In genomic region chr14:122424441-122424840, GRCm38 (mm10) we compare ENCODE assay signal across 33 mouse cellular contexts. TPM values are rescaled to one million over a fixed set of nuclear protein-coding genes. Genes with fewer than 3 reads are reported as not detected.
A peak's percentile ranks its signal among the peaks of the same experiment; 100 is the strongest.
DNase-seq lines count a peak whose midpoint lies in the region; ATAC-seq and TF ChIP-seq lines count a peak whose summit lies in the region.
"Had no signal": no experiment of that assay in that cellular context is flagged by ENCODE, and none has a peak within 500 bp of the region (broad histone marks: within the 10 kb centered on the region; RNA-seq: fewer than 3 reads in every experiment).

No protein-coding gene starts in this region.

- H3K27me3 ChIP-seq in hindbrain, postnatal 0 days (ENCODE audit: insufficient read depth, low read length) = no peaks in the 10 kb centered on the region
- H3K27me3 ChIP-seq in hindbrain, embryonic 11.5 days (ENCODE audit: control insufficient read depth, insufficient read depth, low read length) = no peaks in the 10 kb centered on the region
- H3K27me3 ChIP-seq in Patski = no peaks in the 10 kb centered on the region
- H3K27me3 ChIP-seq: embryonic facial prominence, embryonic 13.5 days; forebrain, embryonic 15.5 days had no signal

- no peak for ATAC-seq in hindbrain, postnatal 0 days
- ATAC-seq in hindbrain, embryonic 11.5 days (ENCODE audit: low FRiP score) = no peak
- ATAC-seq in Patski = no peak
- ATAC-seq: CD4-positive, CD25-positive, alpha-beta regulatory T cell, adult 4 months; forebrain, embryonic 15.5 days; hindbrain, embryonic 16.5 days; inflammation-experienced regulatory T-cells, adult 6 months; intestine, embryonic 16.5 days had no signal

- in situ Hi-C loops in Patski (cut with MboI; ENCODE audit: low pct_unique_long_range_greater_than_20kb) = no loop called here

- CTCF ChIA-PET in Patski (lab: Charles Lee) = interaction anchor here (1.2 kb wide), 1 partner anchor 8 kb away, joined by 3 read pairs; no protein-coding TSS in a partner anchor

- no peaks in the 10 kb centered on the region; the same call in 1 of the 2 replicates for H3K4me1 ChIP-seq in hindbrain, postnatal 0 days (ENCODE audit: insufficient read depth, low read length)
- peaks cover 4% of the 10 kb centered on the region; the same call in 1 of the 2 replicates for H3K4me1 ChIP-seq in hindbrain, embryonic 11.5 days (replicated peaks; ENCODE audit: control insufficient read depth, insufficient read depth, low read length)

- H3K4me2 ChIP-seq in hindbrain, postnatal 0 days (ENCODE audit: low read depth, low read length) = no peak overlapping the region
- no peak overlapping the region for H3K4me2 ChIP-seq in hindbrain, embryonic 11.5 days (replicated peaks; ENCODE audit: low read depth, low read length)
- H3K4me2 ChIP-seq: embryonic facial prominence, embryonic 13.5 days; forebrain, embryonic 15.5 days; heart, embryonic 11.5 days; hindbrain, embryonic 13.5 days had no signal

- 0 out of 2 replicates have a peak overlapping the region, but pooled peaks have one; percentile 36 for H3K27ac ChIP-seq in hindbrain, postnatal 0 days
- H3K27ac ChIP-seq in hindbrain, embryonic 11.5 days (ENCODE audit: low read depth, low read length) = no peak overlapping the region
- H3K27ac ChIP-seq: embryonic facial prominence, embryonic 13.5 days; forebrain, embryonic 15.5 days; gastrocnemius, adult 2 months; hindbrain, embryonic 13.5 days had no signal

- no peaks in the 10 kb centered on the region for H3K9me3 ChIP-seq in hindbrain, postnatal 0 days (ENCODE audit: low read length)
- no peaks in the 10 kb centered on the region for H3K9me3 ChIP-seq in hindbrain, embryonic 11.5 days (ENCODE audit: control insufficient read depth, low read length)
- H3K9me3 ChIP-seq: embryonic facial prominence, embryonic 13.5 days; forebrain, embryonic 15.5 days; hindbrain, embryonic 13.5 days had no signal

- no peak for TF ChIP-seq CTCF in hindbrain, postnatal 0 days (IDR thresholded peaks at IDR 0.05; ENCODE audit: low read depth)
- TF ChIP-seq CTCF in Patski (IDR thresholded peaks at IDR 0.05) = no peak

- POLR2A ChIA-PET in Patski (lab: Charles Lee) = no interaction called here

- 56% methylated on average over 3 of the region's 3 CpGs for WGBS in hindbrain, postnatal 0 days
- WGBS in hindbrain, embryonic 11.5 days = 90% methylated on average over 3 of the region's 3 CpGs

- DNase-seq in hindbrain, postnatal 0 days (ENCODE audit: low spot score) = no peak
- no peak for DNase-seq in hindbrain, embryonic 11.5 days (ENCODE audit: low spot score)
- DNase-seq in Muller cell, postnatal 12 days (ENCODE audit: inconsistent ontology term) = peak; percentile 64
- DNase-seq in Patski (ENCODE audit: low read depth, low spot score) = peak; percentile 39
- DNase-seq in frontal cortex, postnatal 25 days (ENCODE audit: low spot score in 2 of 2) = no peak
- DNase-seq in left cerebral cortex, adult 18-20 months (ENCODE audit: low spot score in 2 of 2) = no peak
- DNase-seq: adrenal gland, postnatal 10 days; adrenal gland, postnatal 36 days; cerebellum, adult 11 months; cerebellum, adult 2 months; cerebellum, adult 9-11 months; cerebellum, postnatal 25 days; gastrocnemius, adult 2 months; gastrocnemius, postnatal 14 days; heart, adult 11 months had no signal

- no peak overlapping the region for H3K9ac ChIP-seq in hindbrain, postnatal 0 days (replicated peaks; ENCODE audit: low read length)
- H3K9ac ChIP-seq in hindbrain, embryonic 11.5 days (ENCODE audit: low read depth, low read length) = no peak overlapping the region
- H3K9ac ChIP-seq: embryonic facial prominence, embryonic 13.5 days; forebrain, embryonic 15.5 days; hindbrain, embryonic 13.5 days had no signal

- H3K4me3 ChIP-seq in hindbrain, postnatal 0 days (ENCODE audit: low read length) = no peak overlapping the region
- no peak overlapping the region for H3K4me3 ChIP-seq in hindbrain, embryonic 11.5 days (ENCODE audit: low read depth, low read length)
- H3K4me3 ChIP-seq: embryonic facial prominence, embryonic 13.5 days; forebrain, embryonic 15.5 days; gastrocnemius, adult 2 months; hindbrain, embryonic 13.5 days had no signal

- H3K36me3 ChIP-seq in hindbrain, postnatal 0 days (ENCODE audit: insufficient read depth, low read length) = no peaks in the 10 kb centered on the region
- no peaks in the 10 kb centered on the region for H3K36me3 ChIP-seq in hindbrain, embryonic 11.5 days (ENCODE audit: control insufficient read depth, insufficient read depth, low read length)
- H3K36me3 ChIP-seq: embryonic facial prominence, embryonic 13.5 days; forebrain, embryonic 15.5 days; hindbrain, embryonic 13.5 days had no signal

RNA-seq across cellular contexts. Expression of gene Gm5089, which starts 26.5 kb away (rescaled TPM):
- 1.2 and 3.0 TPM in 2 replicates for total RNA-seq in hindbrain, postnatal 0 days (2014; rRNA removed)
- polyA plus RNA-seq in hindbrain, postnatal 0 days (2015; fragmentation: Nextera tagmentation; extraction: Ambion mirVana) = 0.56 and 0.82 TPM in 2 replicates
- polyA plus RNA-seq in hindbrain, embryonic 11.5 days (2014; fragmentation: Nextera tagmentation; extraction: Ambion mirVana) = 0.99 and 1.6 TPM in 2 replicates
- polyA plus RNA-seq in Patski (2021) = not detected
- total RNA-seq in left cerebral cortex, adult 18-20 months (2021) = under 1 TPM; 0.28 to 0.35 TPM
- total RNA-seq: adrenal gland, adult 18-20 months; adrenal gland, postnatal 10 days; adrenal gland, postnatal 36 days; common myeloid progenitor, adult 5-6 weeks; gastrocnemius, adult 2 months; gastrocnemius, postnatal 14 days; gastrocnemius, postnatal 4 days; heart, adult 8-10 months; heart, postnatal 25 days; hematopoietic stem cell, adult 5-6 weeks; MEL had no signal
- polyA plus RNA-seq: C2C12; CD4-positive, CD25-positive, alpha-beta regulatory T cell, adult 4 months; heart, embryonic 11.5 days; heart, embryonic 14.5 days; heart, postnatal 0 days; inflammation-experienced regulatory T-cells, adult 6 months; intestine, embryonic 16.5 days had no signal

RNA-seq across cellular contexts. Expression of gene Zic5, which starts 41.0 kb away (rescaled TPM):
- 46.2 and 51.3 TPM in 2 replicates for total RNA-seq in hindbrain, postnatal 0 days (2014; rRNA removed)
- polyA plus RNA-seq in hindbrain, postnatal 0 days (2015; fragmentation: Nextera tagmentation; extraction: Ambion mirVana) = 31.0 and 31.1 TPM in 2 replicates
- polyA plus RNA-seq in hindbrain, embryonic 11.5 days (2014; fragmentation: Nextera tagmentation; extraction: Ambion mirVana) = 19.1 and 20.1 TPM in 2 replicates
- polyA plus RNA-seq in Patski (2021) = 15.1 TPM
- total RNA-seq in left cerebral cortex, adult 18-20 months (2021) = 1 to 10 TPM; 3.0 to 4.0 TPM
- total RNA-seq: adrenal gland, adult 18-20 months; adrenal gland, postnatal 10 days; adrenal gland, postnatal 36 days; common myeloid progenitor, adult 5-6 weeks; gastrocnemius, adult 2 months; gastrocnemius, postnatal 14 days; gastrocnemius, postnatal 4 days; heart, adult 8-10 months; heart, postnatal 25 days; hematopoietic stem cell, adult 5-6 weeks had no signal
- polyA plus RNA-seq: CD4-positive, CD25-positive, alpha-beta regulatory T cell, adult 4 months; heart, postnatal 0 days; intestine, embryonic 16.5 days had no signal

RNA-seq across cellular contexts. Expression of gene Zic2, which starts 50.8 kb away (rescaled TPM):
- total RNA-seq in hindbrain, postnatal 0 days (2014; rRNA removed) = 234 TPM in 2 replicates
- polyA plus RNA-seq in hindbrain, postnatal 0 days (2015; fragmentation: Nextera tagmentation; extraction: Ambion mirVana) = 35.9 and 40.2 TPM in 2 replicates
- polyA plus RNA-seq in hindbrain, embryonic 11.5 days (2014; fragmentation: Nextera tagmentation; extraction: Ambion mirVana) = 9.5 and 11.2 TPM in 2 replicates
- polyA plus RNA-seq in Patski (2021) = 16.2 TPM
- 10 to 100 TPM; 19.0 to 20.2 TPM for total RNA-seq in left cerebral cortex, adult 18-20 months (2021)
- total RNA-seq: adrenal gland, adult 18-20 months; common myeloid progenitor, adult 5-6 weeks; gastrocnemius, adult 2 months; gastrocnemius, postnatal 14 days; heart, postnatal 25 days; hematopoietic stem cell, adult 5-6 weeks; MEL had no signal
- polyA plus RNA-seq: CD4-positive, CD25-positive, alpha-beta regulatory T cell, adult 4 months; heart, embryonic 14.5 days; heart, postnatal 0 days; inflammation-experienced regulatory T-cells, adult 6 months; intestine, embryonic 16.5 days had no signal

Comparison
In these comparisons a context has a peak if more than half of its experiments do, and no peak if none do; other contexts are left out.
1. DNase-seq: peak in Muller cell, postnatal 12 days (single experiment) and Patski (single experiment); none in hindbrain, postnatal 0 days (single experiment), hindbrain, embryonic 11.5 days (single experiment), frontal cortex, postnatal 25 days (0 of 2) and left cerebral cortex, adult 18-20 months (0 of 2).